ENCODE assay signal across 9 mouse cellular contexts in genomic region chr5:106926369-106926686, GRCm38 (mm10). TPM values are rescaled to one million over a fixed set of nuclear protein-coding genes. Genes with fewer than 3 reads are reported as not detected.
A peak's percentile ranks its signal among the peaks of the same experiment; 100 is the strongest.
DNase-seq lines count a peak whose midpoint lies in the region; ATAC-seq and TF ChIP-seq lines count a peak whose summit lies in the region.
"Had no signal": no experiment of that assay in that cellular context is flagged by ENCODE, and none has a peak within 500 bp of the region (broad histone marks: within the 10 kb centered on the region; RNA-seq: fewer than 3 reads in every experiment).

No protein-coding gene starts in this region.

- no peaks in the 10 kb centered on the region for H3K36me3 ChIP-seq in embryonic facial prominence, embryonic 14.5 days (ENCODE audit: control insufficient read depth, insufficient read depth, low read length)
- no peaks in the 10 kb centered on the region for H3K36me3 ChIP-seq in hindbrain, embryonic 16.5 days (ENCODE audit: control insufficient read depth, insufficient read depth, low read length)
- no peaks in the 10 kb centered on the region for H3K36me3 ChIP-seq in midbrain, postnatal 0 days (ENCODE audit: insufficient read depth, low read length)

- peak overlapping the region; percentile 63 for H3K4me2 ChIP-seq in embryonic facial prominence, embryonic 14.5 days (ENCODE audit: low read depth, low read length)
- peak overlapping the region; percentile 61 for H3K4me2 ChIP-seq in hindbrain, embryonic 16.5 days (ENCODE audit: low read length)
- peak overlapping the region; percentile 73 for H3K4me2 ChIP-seq in midbrain, postnatal 0 days (ENCODE audit: low read depth, low read length, poor library complexity, severe bottlenecking)

- no peak overlapping the region for H3K27ac ChIP-seq in embryonic facial prominence, embryonic 14.5 days (replicated peaks; ENCODE audit: low read depth, low read length)
- peak overlapping the region; percentile 80 for H3K27ac ChIP-seq in hindbrain, embryonic 16.5 days (ENCODE audit: low read depth, low read length)
- H3K27ac ChIP-seq in midbrain, postnatal 0 days (ENCODE audit: low read depth, low read length) = peak overlapping the region; percentile 89

- H3K9me3 ChIP-seq in embryonic facial prominence, embryonic 14.5 days (ENCODE audit: control insufficient read depth, low read length) = no peaks in the 10 kb centered on the region
- no peaks in the 10 kb centered on the region for H3K9me3 ChIP-seq in hindbrain, embryonic 16.5 days (ENCODE audit: control insufficient read depth, low read length)
- H3K9me3 ChIP-seq in midbrain, postnatal 0 days (ENCODE audit: low read length) = no peaks in the 10 kb centered on the region

- H3K4me3 ChIP-seq in embryonic facial prominence, embryonic 14.5 days (ENCODE audit: low read depth, low read length) = peak overlapping the region; percentile 48
- H3K4me3 ChIP-seq in hindbrain, embryonic 16.5 days (ENCODE audit: low read length) = peak overlapping the region; percentile 56
- H3K4me3 ChIP-seq in midbrain, postnatal 0 days (ENCODE audit: low read depth, low read length) = peak overlapping the region; percentile 52

- peak; percentile 12 for DNase-seq in layer of hippocampus, adult 11-12 months (ENCODE audit: low spot score)
- no peak for DNase-seq in layer of hippocampus, postnatal 25 days (ENCODE audit: extremely low spot score in 1 of 2, low spot score in 1 of 2)
- no peak for DNase-seq in embryonic facial prominence, embryonic 14.5 days (ENCODE audit: low spot score)
- DNase-seq in midbrain, postnatal 0 days (ENCODE audit: low spot score) = no peak
- no peak for DNase-seq in right cerebral cortex, postnatal 4 days
- no peak for DNase-seq in left cerebral cortex, postnatal 4 days
- DNase-seq in cerebellum, postnatal 10 days = no peak

- intact Hi-C loops in left cerebral cortex, postnatal 4 days (cut with DNase I) = no loop called here

- H3K9ac ChIP-seq in embryonic facial prominence, embryonic 14.5 days (ENCODE audit: low read depth, low read length) = peak overlapping the region; percentile 68
- peak overlapping the region; percentile 73 for H3K9ac ChIP-seq in hindbrain, embryonic 16.5 days (ENCODE audit: low read depth, low read length)
- peak overlapping the region; percentile 86 for H3K9ac ChIP-seq in midbrain, postnatal 0 days (replicated peaks; ENCODE audit: low read length, poor library complexity, severe bottlenecking)

- H3K27me3 ChIP-seq in embryonic facial prominence, embryonic 14.5 days (replicated peaks; ENCODE audit: control insufficient read depth, insufficient read depth, low read length) = no peaks in the 10 kb centered on the region
- no peaks in the 10 kb centered on the region for H3K27me3 ChIP-seq in hindbrain, embryonic 16.5 days (replicated peaks; ENCODE audit: control insufficient read depth, insufficient read depth, low read length)
- H3K27me3 ChIP-seq in midbrain, postnatal 0 days (ENCODE audit: insufficient read depth, low read length) = no peaks in the 10 kb centered on the region

- H3K4me1 ChIP-seq in embryonic facial prominence, embryonic 14.5 days (ENCODE audit: control insufficient read depth, insufficient read depth, low read length) = no peaks in the 10 kb centered on the region
- no peaks in the 10 kb centered on the region for H3K4me1 ChIP-seq in hindbrain, embryonic 16.5 days (ENCODE audit: control insufficient read depth, insufficient read depth, low read depth, low read length)
- no peaks in the 10 kb centered on the region for H3K4me1 ChIP-seq in midbrain, postnatal 0 days (ENCODE audit: insufficient read depth, low read length)

- ATAC-seq in embryonic facial prominence, embryonic 14.5 days (ENCODE audit: low read depth) = peak; percentile 4; the same call in 1 of the 2 replicates
- no peak for ATAC-seq in hindbrain, embryonic 16.5 days
- peak; percentile 72; the same call in 1 of the 2 replicates for ATAC-seq in midbrain, postnatal 0 days (ENCODE audit: low FRiP score)

- 36% methylated on average over 4 of the region's 4 CpGs for WGBS in embryonic facial prominence, embryonic 14.5 days
- 20% methylated on average over 4 of the region's 4 CpGs for WGBS in hindbrain, embryonic 16.5 days
- WGBS in midbrain, postnatal 0 days = 19% methylated on average over 4 of the region's 4 CpGs

- TF ChIP-seq CTCF in midbrain, postnatal 0 days (IDR thresholded peaks at IDR 0.05) = no peak

RNA-seq across cellular contexts. Expression of gene Hfm1, which starts 0.2 kb away (rescaled TPM):
- total RNA-seq in layer of hippocampus, postnatal 25 days (2021) = 1 to 10 TPM; 1.7 to 1.9 TPM
- 0.96 and 1.2 TPM in 2 replicates for polyA plus RNA-seq in embryonic facial prominence, embryonic 14.5 days (2014; fragmentation: Nextera tagmentation; extraction: Ambion mirVana)
- polyA plus RNA-seq in hindbrain, embryonic 16.5 days (2015; fragmentation: Nextera tagmentation; extraction: Ambion mirVana) = 5.0 and 5.2 TPM in 2 replicates
- total RNA-seq in midbrain, postnatal 0 days (2014; rRNA removed) = 5.3 and 8.3 TPM in 2 replicates
- 5.4 and 5.7 TPM in 2 replicates for polyA plus RNA-seq in midbrain, postnatal 0 days (2015; fragmentation: Nextera tagmentation; extraction: Ambion mirVana)
- 1 to 10 TPM; 3.9 to 5.2 TPM for total RNA-seq in left cerebral cortex, postnatal 4 days (2021)
- total RNA-seq: gastrocnemius, postnatal 10 days had no signal

RNA-seq across cellular contexts. Expression of gene Cdc7, which starts 37.8 kb away (rescaled TPM):
- total RNA-seq in layer of hippocampus, postnatal 25 days (2021) = 10 to 100 TPM; 14.0 to 14.8 TPM
- 35.0 and 40.0 TPM in 2 replicates for polyA plus RNA-seq in embryonic facial prominence, embryonic 14.5 days (2014; fragmentation: Nextera tagmentation; extraction: Ambion mirVana)
- polyA plus RNA-seq in hindbrain, embryonic 16.5 days (2015; fragmentation: Nextera tagmentation; extraction: Ambion mirVana) = 37.0 and 46.5 TPM in 2 replicates
- total RNA-seq in midbrain, postnatal 0 days (2014; rRNA removed) = 25.0 and 27.8 TPM in 2 replicates
- polyA plus RNA-seq in midbrain, postnatal 0 days (2015; fragmentation: Nextera tagmentation; extraction: Ambion mirVana) = 24.7 and 27.3 TPM in 2 replicates
- 10 to 100 TPM; 22.7 to 30.1 TPM for total RNA-seq in left cerebral cortex, postnatal 4 days (2021)
